Mouse (Mus musculus) brain, embryonic 14.5 days (tissue): ENCODE data around the gene Lyar.
A peak's percentile ranks its signal among the peaks of the same experiment; 100 is the strongest.

Experiments used
- CTCF ChIP-seq: fragments of 200-500 bp; IDR thresholded peaks from 2 replicates; pipeline ENCODE4 v1.5.1; 2012; ENCODE audit warnings: inconsistent platforms, mild to moderate bottlenecking, moderate library complexity, borderline replicate concordance; ENCODE audit not compliant: insufficient read depth, insufficient read length; ENCODE audit errors: extremely low read depth
- POLR2A ChIP-seq: fragments of 200-500 bp; IDR thresholded peaks from 2 replicates; pipeline ENCODE4 v1.6.1; 2012; ENCODE audit warnings: mild to moderate bottlenecking, inconsistent platforms, borderline replicate concordance; ENCODE audit not compliant: poor library complexity, insufficient read depth, insufficient read length, severe bottlenecking; ENCODE audit errors: extremely low read depth

DNA sequence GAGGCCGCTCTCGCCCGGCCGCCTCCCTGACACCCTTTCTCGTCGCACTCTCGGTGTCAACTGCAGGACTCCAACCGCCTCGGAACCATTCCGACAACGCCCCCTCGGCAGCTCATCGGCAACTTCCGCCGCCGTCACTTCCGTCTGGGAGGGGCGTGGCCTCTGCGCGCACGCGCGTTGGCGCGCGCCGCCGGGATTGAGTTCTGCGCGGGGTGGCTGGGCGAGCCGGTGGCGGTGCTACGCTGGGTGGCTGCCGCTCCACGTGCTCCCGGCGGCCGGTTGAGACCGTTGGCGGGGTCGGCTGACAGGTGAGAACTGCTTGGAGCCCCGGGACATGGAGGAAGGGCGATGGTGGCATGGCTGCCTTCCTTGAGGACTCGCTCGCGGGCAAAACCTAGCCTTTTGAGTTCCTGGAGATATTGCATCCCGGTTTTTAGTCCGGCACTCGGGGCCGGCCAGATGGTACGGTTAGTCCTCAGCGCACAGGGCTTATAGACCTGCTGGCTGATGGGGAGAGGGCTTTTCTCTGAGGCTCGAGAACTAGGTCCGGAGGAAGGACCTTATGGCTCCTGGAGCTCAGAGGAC, at the start of gene Lyar, which contains the start of gene Zbtb49:
- TF ChIP-seq CTCF = no peak
- peak; percentile 92 for TF ChIP-seq POLR2A
